ENCODE assay signal across 7 mouse cellular contexts in genomic region chr4:43492821-43493185, GRCm38 (mm10). TPM values are rescaled to one million over a fixed set of nuclear protein-coding genes. Genes with fewer than 3 reads are reported as not detected.
A peak's percentile ranks its signal among the peaks of the same experiment; 100 is the strongest.
DNase-seq lines count a peak whose midpoint lies in the region; ATAC-seq lines count a peak whose summit lies in the region.

Ccdc107 (plus strand) TSS chr4:43492900.

- peak within 1 kb of the TSS; percentile 85 for H3K27ac ChIP-seq in embryonic facial prominence, embryonic 12.5 days
- H3K27ac ChIP-seq in limb, embryonic 11.5 days (replicated peaks; ENCODE audit: low read depth, low read length), result peak within 1 kb of the TSS; percentile 82
- H3K27ac ChIP-seq in midbrain, embryonic 14.5 days (replicated peaks; ENCODE audit: low read depth, low read length), result peak within 1 kb of the TSS; percentile 93

- WGBS in embryonic facial prominence, embryonic 12.5 days, result under 1% methylated on average over 25 of the region's 25 CpGs
- 0% methylated on average over 25 of the region's 25 CpGs for WGBS in limb, embryonic 11.5 days
- under 1% methylated on average over 25 of the region's 25 CpGs for WGBS in midbrain, embryonic 14.5 days

- H3K4me1 ChIP-seq in embryonic facial prominence, embryonic 12.5 days, result peaks cover 14% of the 10 kb centered on the region; the same call in 1 of the 2 replicates
- H3K4me1 ChIP-seq in limb, embryonic 11.5 days (ENCODE audit: control insufficient read depth, insufficient read depth, low read length), result peaks cover 8% of the 10 kb centered on the region; the same call in 1 of the 2 replicates
- H3K4me1 ChIP-seq in midbrain, embryonic 14.5 days (ENCODE audit: control insufficient read depth, insufficient read depth, low read length), result peaks cover 13% of the 10 kb centered on the region

- 0 out of 2 replicates have a peak, but pooled peaks cover 3% of the 10 kb centered on the region for H3K9me3 ChIP-seq in embryonic facial prominence, embryonic 12.5 days
- no peaks in the 10 kb centered on the region for H3K9me3 ChIP-seq in limb, embryonic 11.5 days (ENCODE audit: control insufficient read depth, low read length)
- peaks cover 3% of the 10 kb centered on the region; the same call in 1 of the 2 replicates for H3K9me3 ChIP-seq in midbrain, embryonic 14.5 days (ENCODE audit: control insufficient read depth, low read length)

- peaks cover 11% of the 10 kb centered on the region; the same call in 1 of the 2 replicates for H3K36me3 ChIP-seq in embryonic facial prominence, embryonic 12.5 days
- H3K36me3 ChIP-seq in limb, embryonic 11.5 days (ENCODE audit: control insufficient read depth, insufficient read depth, low read length), result peaks cover 7% of the 10 kb centered on the region; the same call in 1 of the 2 replicates
- H3K36me3 ChIP-seq in midbrain, embryonic 14.5 days (ENCODE audit: control insufficient read depth, insufficient read depth, low read length), result no peaks in the 10 kb centered on the region

- peak; percentile 91 for DNase-seq in adrenal gland, postnatal 25 days
- DNase-seq in heart, adult 11 months, result peak; percentile 100
- DNase-seq in kidney, adult 18-20 months, result peak; percentile 90
- peak; percentile 90 for DNase-seq in limb, embryonic 11.5 days (ENCODE audit: low spot score)
- DNase-seq in midbrain, embryonic 14.5 days, result peak; percentile 97
- DNase-seq in spleen, adult 18-20 months, result peak; percentile 81 to 91

- H3K4me2 ChIP-seq in embryonic facial prominence, embryonic 12.5 days (replicated peaks), result peak within 1 kb of the TSS; percentile 59
- peak within 1 kb of the TSS; percentile 65 for H3K4me2 ChIP-seq in limb, embryonic 11.5 days (ENCODE audit: low read depth, severe bottlenecking)
- peak within 1 kb of the TSS; percentile 56 for H3K4me2 ChIP-seq in midbrain, embryonic 14.5 days (ENCODE audit: low read length)

- peak within 1 kb of the TSS; percentile 57 for H3K9ac ChIP-seq in embryonic facial prominence, embryonic 12.5 days
- H3K9ac ChIP-seq in limb, embryonic 11.5 days (ENCODE audit: low read length), result peak within 1 kb of the TSS; percentile 85
- H3K9ac ChIP-seq in midbrain, embryonic 14.5 days (replicated peaks; ENCODE audit: low read length), result peak within 1 kb of the TSS; percentile 80

- H3K4me3 ChIP-seq in embryonic facial prominence, embryonic 12.5 days, result peak within 1 kb of the TSS; percentile 55
- H3K4me3 ChIP-seq in limb, embryonic 11.5 days (ENCODE audit: low read depth, low read length), result peak within 1 kb of the TSS; percentile 71
- H3K4me3 ChIP-seq in midbrain, embryonic 14.5 days (replicated peaks; ENCODE audit: low read depth, low read length), result peak within 1 kb of the TSS; percentile 74

- peak; percentile 97 for ATAC-seq in embryonic facial prominence, embryonic 12.5 days (ENCODE audit: insufficient number of reproducible peaks, insufficient read depth, low FRiP score, low TSS enrichment)
- peak; percentile 95 for ATAC-seq in limb, embryonic 11.5 days (ENCODE audit: insufficient number of reproducible peaks, low FRiP score, low TSS enrichment, low read depth)
- ATAC-seq in midbrain, embryonic 14.5 days (ENCODE audit: low FRiP score, low TSS enrichment), result peak; percentile 98

- no peaks in the 10 kb centered on the region for H3K27me3 ChIP-seq in embryonic facial prominence, embryonic 12.5 days
- no peaks in the 10 kb centered on the region for H3K27me3 ChIP-seq in limb, embryonic 11.5 days (ENCODE audit: control insufficient read depth, insufficient read depth, low read length)
- H3K27me3 ChIP-seq in midbrain, embryonic 14.5 days (ENCODE audit: control insufficient read depth, insufficient read depth, low read length), result no peaks in the 10 kb centered on the region

RNA-seq across cellular contexts. Expression of gene Ccdc107, which starts in this region (rescaled TPM):
- 54.6 and 58.2 TPM in 2 replicates for total RNA-seq in adrenal gland, postnatal 25 days (2021)
- polyA plus RNA-seq in embryonic facial prominence, embryonic 12.5 days (2016; fragmentation: Nextera tagmentation; extraction: Ambion mirVana), result 57.4 and 62.3 TPM in 2 replicates
- 58.3 and 58.9 TPM in 2 replicates for polyA plus RNA-seq in limb, embryonic 11.5 days (2014; fragmentation: Nextera tagmentation; extraction: Ambion mirVana)
- polyA plus RNA-seq in midbrain, embryonic 14.5 days (2014; fragmentation: Nextera tagmentation; extraction: Ambion mirVana), result 68.1 and 80.6 TPM in 2 replicates

Comparison
In these comparisons a context has a peak if more than half of its experiments do, and no peak if none do; other contexts are left out.
1. Peak in every context shown above with its lines: DNase-seq, ATAC-seq, H3K4me3 ChIP-seq and H3K27ac ChIP-seq.